ENCODE assay signal across 8 mouse cellular contexts in genomic region chr7:27404203-27404942, GRCm38 (mm10). TPM values are rescaled to one million over a fixed set of nuclear protein-coding genes. Genes with fewer than 3 reads are reported as not detected.
A peak's percentile ranks its signal among the peaks of the same experiment; 100 is the strongest.
DNase-seq lines count a peak whose midpoint lies in the region; ATAC-seq and TF ChIP-seq lines count a peak whose summit lies in the region.

No protein-coding gene starts in this region.

- H3K27ac ChIP-seq in cerebellum, adult 2 months (ENCODE audit: insufficient read depth, low read length), result no peak overlapping the region
- H3K27ac ChIP-seq in lung, embryonic 15.5 days, result no peak overlapping the region
- H3K27ac ChIP-seq in intestine, embryonic 14.5 days (ENCODE audit: low read depth), result no peak overlapping the region
- H3K27ac ChIP-seq in stomach, embryonic 15.5 days, result no peak overlapping the region

- peak; percentile 66 to 68 for DNase-seq in cerebellum, postnatal 10 days
- no peak for DNase-seq in cerebellum, adult 2 months
- no peak for DNase-seq in lung, postnatal 10 days
- no peak for DNase-seq in intestine, embryonic 14.5 days (ENCODE audit: low spot score)
- DNase-seq in layer of hippocampus, adult 11-12 months (ENCODE audit: low spot score), result no peak
- no peak for DNase-seq in yolk sac, embryonic 10.5 days (ENCODE audit: low spot score)

- 23% methylated on average over 81 of the region's 81 CpGs for WGBS in cerebellum, adult 2 months
- 5% methylated on average over 79 of the region's 81 CpGs for WGBS in lung, embryonic 15.5 days
- WGBS in intestine, embryonic 14.5 days, result 4% methylated on average over 80 of the region's 81 CpGs
- 5% methylated on average over 75 of the region's 81 CpGs for WGBS in stomach, embryonic 15.5 days

- H3K9ac ChIP-seq in lung, embryonic 15.5 days, result no peak overlapping the region
- H3K9ac ChIP-seq in intestine, embryonic 14.5 days (ENCODE audit: low read length), result no peak overlapping the region
- H3K9ac ChIP-seq in stomach, embryonic 15.5 days, result no peak overlapping the region; the same call in 1 of the 2 replicates

- peak overlapping the region; percentile 27 for H3K4me2 ChIP-seq in lung, embryonic 15.5 days
- no peak overlapping the region for H3K4me2 ChIP-seq in intestine, embryonic 14.5 days (ENCODE audit: low read length)
- H3K4me2 ChIP-seq in stomach, embryonic 15.5 days, result peak overlapping the region; percentile 43

- TF ChIP-seq CTCF in cerebellum, adult 2 months (IDR thresholded peaks at IDR 0.05; ENCODE audit: borderline replicate concordance, insufficient read depth, low read depth, low read length), result no peak

- H3K36me3 ChIP-seq in lung, embryonic 15.5 days, result no peaks in the 10 kb centered on the region
- H3K36me3 ChIP-seq in intestine, embryonic 14.5 days (ENCODE audit: control insufficient read depth, insufficient read depth, low read length), result no peaks in the 10 kb centered on the region
- H3K36me3 ChIP-seq in stomach, embryonic 15.5 days, result no peaks in the 10 kb centered on the region

- H3K9me3 ChIP-seq in lung, embryonic 15.5 days, result peaks cover 7% of the 10 kb centered on the region; the same call in 1 of the 2 replicates
- peaks cover 15% of the 10 kb centered on the region for H3K9me3 ChIP-seq in intestine, embryonic 14.5 days (ENCODE audit: control insufficient read depth, low read length)
- H3K9me3 ChIP-seq in stomach, embryonic 15.5 days, result no peaks in the 10 kb centered on the region

- peaks cover 3% of the 10 kb centered on the region; the same call in 1 of the 2 replicates for H3K4me1 ChIP-seq in cerebellum, adult 2 months (ENCODE audit: control insufficient read depth, insufficient read depth, low read length)
- peaks cover 12% of the 10 kb centered on the region for H3K4me1 ChIP-seq in lung, embryonic 15.5 days
- H3K4me1 ChIP-seq in intestine, embryonic 14.5 days (replicated peaks; ENCODE audit: control insufficient read depth, insufficient read depth, low read length), result peaks cover 7% of the 10 kb centered on the region; the same call in 1 of the 2 replicates
- peaks cover 16% of the 10 kb centered on the region for H3K4me1 ChIP-seq in stomach, embryonic 15.5 days

- no peak for ATAC-seq in lung, embryonic 15.5 days (ENCODE audit: borderline replicate concordance, extremely low read depth, low FRiP score, low TSS enrichment)
- no peak for ATAC-seq in intestine, embryonic 14.5 days (replicated peaks; ENCODE audit: low FRiP score, low TSS enrichment, low read depth)
- ATAC-seq in stomach, embryonic 15.5 days (ENCODE audit: insufficient read depth, low FRiP score, low read depth), result no peak

- TF ChIP-seq POLR2A in cerebellum, adult 2 months (IDR thresholded peaks at IDR 0.05; ENCODE audit: borderline replicate concordance, insufficient read depth, low read length), result no peak

- H3K4me3 ChIP-seq in cerebellum, adult 2 months (replicated peaks; ENCODE audit: insufficient read depth, low read depth, low read length), result no peak overlapping the region
- H3K4me3 ChIP-seq in lung, embryonic 15.5 days, result 0 out of 2 replicates have a peak overlapping the region, but pooled peaks have one; percentile 7
- peak overlapping the region; percentile 15; the same call in 1 of the 2 replicates for H3K4me3 ChIP-seq in intestine, embryonic 14.5 days (ENCODE audit: low read depth, low read length)
- peak overlapping the region; percentile 25 for H3K4me3 ChIP-seq in stomach, embryonic 15.5 days (replicated peaks)

- no peaks in the 10 kb centered on the region for H3K27me3 ChIP-seq in cerebellum, adult 2 months (ENCODE audit: control insufficient read depth, insufficient read depth, low read length)
- H3K27me3 ChIP-seq in lung, embryonic 15.5 days, result peaks cover 95% of the 10 kb centered on the region
- H3K27me3 ChIP-seq in intestine, embryonic 14.5 days (replicated peaks; ENCODE audit: control insufficient read depth, insufficient read depth, low read length), result peaks cover 87% of the 10 kb centered on the region
- peaks cover 83% of the 10 kb centered on the region for H3K27me3 ChIP-seq in stomach, embryonic 15.5 days (replicated peaks)

RNA-seq across cellular contexts. Expression of gene Sptbn4, which starts 43.1 kb away (rescaled TPM):
- polyA plus RNA-seq in cerebellum, adult 2 months (2012; rRNA removed), result 171 and 177 TPM in 2 replicates
- 0.21 and 0.33 TPM in 2 replicates for polyA plus RNA-seq in lung, embryonic 15.5 days (2015; fragmentation: Nextera tagmentation; extraction: Ambion mirVana)
- polyA plus RNA-seq in intestine, embryonic 14.5 days (2014; fragmentation: Nextera tagmentation; extraction: Ambion mirVana), result 0.34 and 0.48 TPM in 2 replicates
- polyA plus RNA-seq in stomach, embryonic 15.5 days (2015; fragmentation: Nextera tagmentation; extraction: Ambion mirVana), result 0.45 and 0.58 TPM in 2 replicates

RNA-seq across cellular contexts. Expression of gene Blvrb, which starts 43.4 kb away (rescaled TPM):
- polyA plus RNA-seq in cerebellum, adult 2 months (2012; rRNA removed), result 24.2 and 25.2 TPM in 2 replicates
- polyA plus RNA-seq in lung, embryonic 15.5 days (2015; fragmentation: Nextera tagmentation; extraction: Ambion mirVana), result 58.8 and 68.5 TPM in 2 replicates
- 52.3 and 54.0 TPM in 2 replicates for polyA plus RNA-seq in intestine, embryonic 14.5 days (2014; fragmentation: Nextera tagmentation; extraction: Ambion mirVana)
- polyA plus RNA-seq in stomach, embryonic 15.5 days (2015; fragmentation: Nextera tagmentation; extraction: Ambion mirVana), result 86.6 and 133 TPM in 2 replicates

RNA-seq across cellular contexts. Expression of gene Gm20479, which starts 47.2 kb away (rescaled TPM):
- polyA plus RNA-seq in cerebellum, adult 2 months (2012; rRNA removed), result 0.38 TPM in 1 of 2 replicates, not detected in the other
- 0.79 and 1.3 TPM in 2 replicates for polyA plus RNA-seq in lung, embryonic 15.5 days (2015; fragmentation: Nextera tagmentation; extraction: Ambion mirVana)
- polyA plus RNA-seq in intestine, embryonic 14.5 days (2014; fragmentation: Nextera tagmentation; extraction: Ambion mirVana), result 0.50 and 1.2 TPM in 2 replicates
- polyA plus RNA-seq in stomach, embryonic 15.5 days (2015; fragmentation: Nextera tagmentation; extraction: Ambion mirVana), result 0.62 and 1.7 TPM in 2 replicates

RNA-seq across cellular contexts. Expression of gene Shkbp1, which starts 48.6 kb away (rescaled TPM):
- 41.6 and 43.7 TPM in 2 replicates for polyA plus RNA-seq in cerebellum, adult 2 months (2012; rRNA removed)
- polyA plus RNA-seq in lung, embryonic 15.5 days (2015; fragmentation: Nextera tagmentation; extraction: Ambion mirVana), result 48.3 and 51.4 TPM in 2 replicates
- polyA plus RNA-seq in intestine, embryonic 14.5 days (2014; fragmentation: Nextera tagmentation; extraction: Ambion mirVana), result 39.8 and 40.0 TPM in 2 replicates
- 38.8 and 43.7 TPM in 2 replicates for polyA plus RNA-seq in stomach, embryonic 15.5 days (2015; fragmentation: Nextera tagmentation; extraction: Ambion mirVana)

Comparison
In these comparisons a context has a peak if more than half of its experiments do, and no peak if none do; other contexts are left out.
1. DNase-seq: peak in cerebellum, postnatal 10 days (2 of 2); none in cerebellum, adult 2 months (0 of 2), lung, postnatal 10 days (single experiment), intestine, embryonic 14.5 days (single experiment), layer of hippocampus, adult 11-12 months (single experiment) and yolk sac, embryonic 10.5 days (single experiment).
2. RNA of gene Sptbn4, which starts 43.1 kb away (polyA plus RNA-seq): 171 to 177 TPM in cerebellum, adult 2 months; 0.45 to 0.58 TPM in stomach, embryonic 15.5 days, 0.34 to 0.48 TPM in intestine, embryonic 14.5 days and 0.21 to 0.33 TPM in lung, embryonic 15.5 days; every median in the first group is over 100 times any median in the second.